Mouse (Mus musculus): ENCODE data around the gene Akap5.

Gene Akap5

DNA sequence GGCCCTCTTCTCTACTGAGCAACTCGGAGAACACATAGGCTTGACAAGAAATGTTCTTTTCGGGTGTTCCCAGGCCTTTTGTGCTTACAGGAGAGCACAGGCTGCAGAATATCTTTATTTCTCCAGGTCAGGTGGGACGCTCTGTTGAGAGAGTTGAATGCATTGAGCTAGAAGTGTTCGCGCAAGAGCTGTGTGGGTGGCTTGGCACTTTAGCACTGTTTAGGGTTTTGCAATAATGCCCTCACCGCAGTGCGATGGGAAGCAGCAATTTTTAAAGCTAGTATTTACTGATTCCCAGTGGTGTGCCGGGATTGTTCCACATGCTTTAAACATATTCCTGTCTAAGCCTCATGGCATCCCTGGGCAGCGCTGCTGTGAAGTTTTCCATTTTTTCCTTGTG, 13.5 kb upstream of the Akap5 start:
- DNase-seq (ENCODE audit: low spot score in 2 of 2), result no peak

- DNase-seq (ENCODE audit: low spot score in 2 of 2), result no peak
These were observed 12.7 kb upstream of the Akap5 start for GRCm38 (mm10) chr12:76311951-76312350.

GRCm38 (mm10) chr12:76318282-76319212, 6.1 kb upstream of the Akap5 start:
- DNase-seq (ENCODE audit: low spot score in 2 of 2), result no peak

DNA sequence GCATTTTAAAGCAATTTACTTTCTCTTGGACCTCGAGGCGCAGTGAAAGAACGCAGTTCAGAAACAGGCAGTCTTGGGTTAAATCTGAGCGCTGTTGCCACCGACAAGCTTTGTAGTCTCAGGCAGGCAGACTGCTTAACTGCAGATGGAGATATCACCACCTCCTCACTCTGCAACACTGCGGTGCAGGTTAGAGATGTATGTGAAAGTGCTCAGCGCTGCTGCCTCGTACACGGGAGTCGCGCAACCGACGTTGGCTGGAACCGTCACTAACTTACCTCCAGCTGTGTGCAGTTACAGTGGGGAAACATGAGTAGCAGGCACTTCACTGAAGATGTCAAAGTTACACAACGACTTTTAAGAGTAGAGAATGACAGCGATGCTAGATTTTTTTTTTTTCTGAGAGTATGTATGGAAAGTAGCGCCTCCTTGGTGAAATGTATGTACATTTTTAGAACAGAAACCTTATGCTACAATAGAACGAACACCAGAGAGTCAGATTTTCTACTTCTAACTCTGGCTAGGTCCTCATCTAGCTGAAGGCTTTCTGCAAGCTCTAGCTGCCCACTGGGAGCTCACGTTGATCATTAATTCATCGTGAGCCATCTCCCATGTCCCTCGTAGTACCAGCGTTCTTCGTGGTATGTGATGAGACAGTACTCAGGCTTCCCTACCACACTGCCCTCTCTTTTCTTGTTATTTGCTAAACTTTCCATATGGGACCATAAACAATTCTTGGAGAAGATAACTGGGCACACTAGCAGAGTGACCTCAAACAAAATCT, 1.9 kb downstream of the Akap5 start:
- DNase-seq (ENCODE audit: low spot score in 2 of 2), result peak; percentile 71 to 78

- no peak for DNase-seq (ENCODE audit: low spot score in 2 of 2)
These were observed 4.1 kb downstream of the Akap5 start for GRCm38 (mm10) chr12:76328567-76329354.

DNA sequence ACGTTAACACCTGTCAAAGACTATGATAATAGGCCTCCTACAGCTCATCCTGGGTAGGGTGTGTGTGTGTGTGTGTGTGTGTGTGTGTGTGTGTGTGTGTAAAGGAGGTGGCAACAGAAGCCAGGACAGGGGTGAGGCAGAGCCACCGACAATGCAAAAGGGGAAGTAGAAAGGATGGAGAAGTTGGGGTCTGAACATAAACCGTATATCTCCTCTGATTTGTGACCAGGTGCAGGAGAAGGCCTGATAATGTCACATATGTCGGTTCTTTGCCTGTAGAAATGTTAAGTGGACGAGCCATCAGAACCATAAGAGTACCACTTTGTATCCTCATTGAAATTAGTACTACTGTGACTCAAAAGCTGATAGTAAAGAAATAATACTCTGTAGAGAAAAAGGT, 9.0 kb downstream of the Akap5 start:
- DNase-seq (ENCODE audit: low spot score in 2 of 2), result no peak

- DNase-seq (ENCODE audit: low spot score in 2 of 2), result no peak
These were observed 10.9 kb downstream of the Akap5 start for GRCm38 (mm10) chr12:76335641-76336040.

- DNase-seq (ENCODE audit: low spot score in 2 of 2), result no peak
These were observed 11.6 kb downstream of the Akap5 start for GRCm38 (mm10) chr12:76336111-76336965.

DNA sequence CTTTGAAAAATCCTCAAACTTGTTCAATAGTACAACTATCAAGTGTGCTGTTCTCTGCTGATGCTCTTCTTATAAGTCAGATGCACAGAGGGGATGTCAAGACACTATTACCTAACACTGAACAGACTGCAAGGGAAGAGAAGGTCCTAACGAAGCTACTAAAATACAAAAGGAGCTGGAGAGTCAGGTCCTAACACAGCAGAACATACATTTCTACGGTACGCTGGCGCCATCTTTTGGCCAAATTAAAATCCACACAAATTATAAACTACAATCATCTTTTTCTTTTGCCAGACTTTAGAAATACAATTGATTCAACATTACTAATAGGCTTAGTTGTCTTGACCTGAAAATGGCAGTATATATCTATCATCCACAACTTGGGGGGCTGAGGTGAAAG, 16.4 kb downstream of the Akap5 start:
- DNase-seq (ENCODE audit: low spot score in 2 of 2), result peak; percentile 75 to 80

GRCm38 (mm10) chr12:76345759-76346455, 21.2 kb downstream of the Akap5 start:
- peak in 1 of 2 experiments; percentile 1 for DNase-seq (ENCODE audit: low spot score in 2 of 2)

GRCm38 (mm10) chr12:76349680-76350220, 25.1 kb downstream of the Akap5 start:
- no peak for DNase-seq (ENCODE audit: low spot score in 2 of 2)

DNA sequence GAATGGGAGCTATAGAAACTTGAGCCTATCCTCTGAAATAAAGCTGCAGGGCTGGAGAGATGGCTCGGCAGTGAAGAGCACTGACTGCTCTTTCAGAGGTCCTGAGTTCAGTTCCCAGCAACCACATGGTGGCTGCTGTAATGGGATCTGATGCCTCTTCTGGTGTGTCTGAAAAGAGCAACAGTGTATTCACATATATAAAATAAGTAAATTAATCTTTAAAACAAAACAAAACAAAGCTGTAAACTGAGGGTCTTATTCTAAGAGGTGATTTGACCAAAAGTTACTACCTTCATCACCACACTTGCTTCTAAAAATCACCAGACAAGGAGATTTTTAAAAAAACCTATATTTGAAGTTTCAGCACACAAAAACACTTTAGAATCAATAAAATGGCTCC, 36.2 kb downstream of the Akap5 start:
- no peak for DNase-seq (ENCODE audit: low spot score in 2 of 2)

DNA sequence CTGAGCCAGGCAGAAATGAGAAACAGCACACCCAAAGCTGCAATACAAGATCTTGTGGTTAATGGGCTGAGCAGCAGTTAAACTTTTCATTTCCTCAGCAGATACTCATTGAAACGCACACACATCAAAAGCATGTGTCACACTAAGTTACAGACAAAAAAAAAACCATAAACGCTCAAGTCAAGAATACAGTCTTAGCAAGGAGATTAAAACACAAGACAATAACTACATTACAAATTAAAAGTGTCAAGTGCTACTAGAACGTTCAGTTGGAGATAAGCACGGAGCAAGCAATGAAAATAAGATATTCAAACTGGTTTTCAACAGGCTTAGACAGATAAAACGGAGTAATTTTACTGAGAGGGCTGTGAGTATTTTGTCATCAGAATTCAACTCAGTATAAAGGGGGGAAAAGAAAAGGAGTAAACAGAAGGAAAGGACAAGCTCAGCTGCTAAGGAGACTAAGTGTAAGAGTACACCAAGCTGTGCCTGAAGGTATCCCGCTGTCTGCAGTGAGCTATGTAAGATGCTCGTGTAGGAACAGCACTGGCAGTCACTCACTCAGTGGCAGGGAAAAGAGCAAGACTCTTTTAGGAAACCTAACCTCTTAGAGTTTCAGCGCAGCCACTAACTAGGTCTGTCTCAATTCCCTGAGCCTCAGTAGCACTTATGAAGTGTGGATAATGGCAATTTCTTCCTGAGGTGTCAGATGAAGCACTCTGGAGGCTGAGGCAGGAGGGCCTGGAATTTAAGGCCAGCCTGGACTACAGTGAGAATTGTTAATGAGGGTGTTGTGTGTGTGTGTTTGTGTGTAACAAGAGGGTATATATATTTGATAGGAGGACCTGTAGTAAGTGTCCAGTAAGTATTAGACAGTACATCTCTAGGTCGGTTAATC, 37.0 kb downstream of the Akap5 start:
- no peak for DNase-seq (ENCODE audit: low spot score in 2 of 2)

DNA sequence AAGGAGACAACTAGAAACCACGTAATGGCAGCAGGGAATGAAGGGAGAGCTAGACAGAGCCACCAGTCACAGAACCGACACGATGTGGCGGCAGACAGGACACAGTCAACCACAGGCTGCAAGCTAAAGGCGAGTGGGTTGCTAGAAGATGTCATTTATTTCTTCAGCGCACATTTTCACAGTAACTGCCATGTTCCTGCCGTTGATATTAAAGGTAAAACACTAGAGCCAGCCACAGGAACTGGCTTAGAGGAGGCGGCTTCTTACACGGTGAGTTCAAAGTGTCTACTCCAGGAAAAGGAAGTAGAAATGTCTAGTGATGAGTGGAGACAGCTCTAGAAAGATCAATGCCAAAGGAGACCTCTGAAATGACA, 37.6 kb downstream of the Akap5 start:
- no peak for DNase-seq (ENCODE audit: low spot score in 2 of 2)

DNA sequence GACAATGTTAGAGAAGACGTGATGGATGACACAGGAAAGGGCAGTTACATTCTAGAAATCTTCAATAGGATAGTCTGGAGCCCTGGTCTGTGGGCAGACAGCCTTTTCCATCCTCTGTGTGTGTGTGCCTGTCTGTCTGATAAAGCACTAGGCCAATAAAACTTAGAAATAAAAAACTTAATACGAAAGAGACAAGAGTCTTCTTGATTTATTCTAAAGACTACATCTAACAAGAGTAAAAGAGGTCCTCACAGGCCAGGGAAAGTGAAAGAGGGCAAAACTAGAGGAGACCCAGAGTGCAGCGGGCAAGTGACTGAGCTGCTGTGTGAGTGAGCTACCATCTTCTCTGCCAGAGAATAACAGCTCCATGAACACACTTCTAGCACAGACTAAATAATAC, 41.6 kb downstream of the Akap5 start:
- no peak for DNase-seq (ENCODE audit: low spot score in 2 of 2)

GRCm38 (mm10) chr12:76367096-76367995, 42.7 kb downstream of the Akap5 start:
- DNase-seq (ENCODE audit: low spot score in 2 of 2), result no peak

DNA sequence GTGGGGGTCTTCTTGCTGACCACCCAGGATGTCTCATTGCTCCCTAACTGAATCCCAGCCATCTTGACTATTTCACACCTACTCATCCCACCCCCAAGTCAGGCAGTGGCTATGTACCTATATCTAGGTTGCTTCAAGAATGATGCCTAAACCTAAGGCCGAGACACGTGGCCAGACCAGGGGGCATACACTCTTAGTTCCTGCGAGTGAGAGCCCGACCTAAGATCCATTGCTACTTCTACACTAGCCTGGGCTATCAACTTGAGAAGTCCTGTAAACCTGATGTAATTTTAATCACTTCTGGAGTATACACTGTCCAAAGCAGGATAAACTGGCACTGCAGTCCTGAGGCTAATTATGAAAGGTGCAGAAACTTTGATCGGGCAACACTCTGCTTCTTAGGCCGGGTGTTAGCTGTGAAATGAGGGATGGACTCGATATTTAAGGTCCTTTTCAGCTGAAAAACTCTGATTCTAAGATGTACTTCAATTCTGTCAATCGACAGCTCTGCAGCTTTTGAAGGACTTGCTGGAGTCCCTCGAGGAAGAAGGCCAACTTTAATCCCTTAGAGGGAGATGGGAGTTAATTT, 43.6 kb downstream of the Akap5 start:
- DNase-seq (ENCODE audit: low spot score in 2 of 2), result no peak

- peak in 1 of 2 experiments; percentile 29 for DNase-seq (ENCODE audit: low spot score in 2 of 2)
These were observed 44.1 kb downstream of the Akap5 start for GRCm38 (mm10) chr12:76368790-76369205.

All from right cerebral cortex, adult 2 months (tissue).